Mouse (Mus musculus) limb, embryonic 10.5 days (tissue): ENCODE data around the gene Aspm. TPM values are rescaled to one million over a fixed set of nuclear protein-coding genes. Genes with fewer than 3 reads are reported as not detected.
"Not testable (repeated sequence)": the region's sequence is repeated elsewhere in the genome, so short reads cannot be mapped to it uniquely, and the experiment has no call there.

Source experiments
- DNase-seq: peaks from one replicate; pipeline ENCODE4 v3.0.0-alpha.2; 2017; ENCODE audit warnings: low spot score
- H3K27ac ChIP-seq: fragments of 300-500 bp; sonication (generic); 2 replicates; pipeline ENCODE4 v1.5.1; 2016; ENCODE audit warnings: mild to moderate bottlenecking
- H3K27me3 ChIP-seq: fragments of 300-500 bp; sonication (generic); 2 replicates; pipeline ENCODE4 v1.6.1; 2016; ENCODE audit warnings: low read depth, mild to moderate bottlenecking; ENCODE audit not compliant: poor library complexity, severe bottlenecking
- H3K36me3 ChIP-seq: fragments of 300-500 bp; sonication (generic); 2 replicates; pipeline ENCODE4 v1.6.1; 2016; ENCODE audit warnings: mild to moderate bottlenecking, moderate library complexity
- H3K4me1 ChIP-seq: fragments of 300-500 bp; sonication (generic); 2 replicates; pipeline ENCODE4 v1.6.1; 2016
- H3K4me3 ChIP-seq: fragments of 300-500 bp; sonication (generic); 2 replicates; pipeline ENCODE4 v1.5.1; 2016; ENCODE audit warnings: mild to moderate bottlenecking, moderate library complexity
- H3K9me3 ChIP-seq: fragments of 300-500 bp; sonication (generic); replicated peaks from 2 replicates; pipeline ENCODE4 v1.6.1; 2016; ENCODE audit warnings: mild to moderate bottlenecking
- WGBS: fragments of 180-500 bp; shearing (Covaris S2); methylation state at CpG from one replicate; pipeline ENCODE4 v1.1.7; 2016; 5-methylcytosine and 5-hydroxymethylcytosine counted together
- polyA plus RNA-seq: library from polyadenylated mRNA; unstranded; fragments of >200 nt; fragmentation: Nextera tagmentation; extraction: Ambion mirVana; gene quantifications from 2 replicates; pipeline ENCODE4 v1.2.1, GENCODE M21; 2016

Aspm gene
- 19.0 and 22.3 TPM in 2 replicates for polyA plus RNA-seq

DNA sequence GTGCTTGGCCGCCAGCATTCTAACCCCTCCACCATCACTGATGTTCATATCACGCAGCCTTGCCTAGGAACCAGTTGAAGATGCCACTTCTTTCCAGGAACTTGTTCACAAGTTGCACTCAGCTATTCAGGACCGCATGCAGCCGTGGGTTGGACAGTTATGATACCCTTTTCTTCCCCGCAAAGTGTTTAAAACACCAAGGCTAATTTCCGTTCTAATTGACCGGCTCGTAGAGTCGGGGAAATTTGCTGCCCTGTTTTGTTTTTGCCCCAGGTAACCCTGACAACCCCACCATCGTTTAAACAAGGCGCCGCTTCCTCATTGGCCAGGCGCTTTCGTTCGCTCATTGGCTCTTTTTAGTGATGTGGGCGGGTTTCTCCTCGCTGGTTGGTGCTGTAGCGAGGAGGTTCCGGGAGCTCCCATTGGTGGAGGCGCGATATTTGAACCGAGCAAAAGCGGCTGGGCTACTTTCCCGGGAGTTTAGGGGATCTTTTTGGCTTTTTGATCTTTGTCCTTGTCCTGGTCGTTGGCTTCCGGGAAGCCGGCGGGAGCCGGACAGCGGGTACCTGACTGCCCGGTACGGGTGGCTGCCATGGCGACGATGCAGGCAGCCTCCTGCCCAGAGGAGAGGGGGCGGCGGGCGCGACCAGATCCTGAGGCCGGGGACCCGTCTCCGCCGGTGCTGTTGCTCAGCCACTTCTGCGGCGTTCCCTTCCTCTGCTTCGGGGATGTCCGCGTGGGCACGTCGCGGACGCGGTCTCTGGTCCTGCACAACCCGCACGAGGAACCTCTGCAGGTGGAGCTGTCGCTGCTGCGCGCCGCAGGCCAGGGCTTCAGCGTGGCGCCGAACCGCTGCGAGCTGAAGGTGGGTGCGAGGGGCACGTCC lies at the start of gene Aspm:
Gene Aspm, plus strand, starts transcription at position 433 of the 886 bp plus-strand sequence.
- WGBS = under 1% methylated on average over 63 of the region's 65 CpGs
- Histone ChIP-seq H3K27me3 (no peaks in the 10 kb centered on the region), H3K4me1 (peaks cover 19% of the 10 kb centered on the region), H3K36me3 (peaks cover 28% of the 10 kb centered on the region), H3K4me3 (peak within 1 kb of the TSS; percentile 95), H3K9me3 (no peaks in the 10 kb centered on the region), H3K27ac (peak within 1 kb of the TSS; percentile 95)
- DNase-seq = peak; percentile 87

DNA sequence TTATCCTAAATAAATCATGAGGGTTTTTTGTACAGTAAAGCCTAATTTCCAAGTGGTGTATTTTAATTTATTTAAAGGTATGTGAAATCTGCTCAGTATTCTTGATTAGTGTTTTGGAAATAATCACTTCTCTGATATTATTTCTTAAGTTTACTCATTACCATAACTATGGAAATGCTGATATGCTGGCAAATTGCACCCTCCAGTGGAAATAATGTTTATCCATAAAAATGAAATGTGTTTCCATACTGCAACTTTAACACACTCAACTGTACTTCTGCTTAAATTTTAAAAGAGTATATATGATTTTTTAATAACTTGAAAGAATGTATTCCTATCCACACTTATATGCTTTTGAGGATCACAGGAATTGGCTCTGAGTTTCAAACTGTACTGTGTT lies 48.8 kb upstream of the Aspm start:
- Histone ChIP-seq H3K4me1 (0 out of 2 replicates have a peak, but pooled peaks cover 4% of the 10 kb centered on the region), H3K36me3 (no peaks in the 10 kb centered on the region), H3K27me3 (no peaks in the 10 kb centered on the region), H3K27ac (no peak overlapping the region), H3K9me3 (no peaks in the 10 kb centered on the region), H3K4me3 (no peak overlapping the region)
- no peak for DNase-seq

- no peak overlapping the region for H3K4me3 ChIP-seq
- no peaks in the 10 kb centered on the region for H3K27me3 ChIP-seq
- no peak for DNase-seq
- H3K27ac ChIP-seq = no peak overlapping the region
- no peaks in the 10 kb centered on the region for H3K9me3 ChIP-seq
- 62% methylated on average over 5 of the region's 5 CpGs for whole genome bisulfite sequencing
- no peaks in the 10 kb centered on the region for H3K36me3 ChIP-seq
- H3K4me1 ChIP-seq = 0 out of 2 replicates have a peak, but pooled peaks cover 4% of the 10 kb centered on the region
Measured at GRCm38 (mm10) chr1:139407701-139408100, 46.9 kb upstream of the Aspm start.

GRCm38 (mm10) chr1:139412365-139412764 lies 42.2 kb upstream of the Aspm start:
- 95% methylated on average over 2 of the region's 2 CpGs for WGBS
- H3K9me3 ChIP-seq, H3K27ac ChIP-seq, DNase-seq, H3K4me1 ChIP-seq, H3K4me3 ChIP-seq, H3K27me3 ChIP-seq, H3K36me3 ChIP-seq: not testable (repeated sequence)

DNA sequence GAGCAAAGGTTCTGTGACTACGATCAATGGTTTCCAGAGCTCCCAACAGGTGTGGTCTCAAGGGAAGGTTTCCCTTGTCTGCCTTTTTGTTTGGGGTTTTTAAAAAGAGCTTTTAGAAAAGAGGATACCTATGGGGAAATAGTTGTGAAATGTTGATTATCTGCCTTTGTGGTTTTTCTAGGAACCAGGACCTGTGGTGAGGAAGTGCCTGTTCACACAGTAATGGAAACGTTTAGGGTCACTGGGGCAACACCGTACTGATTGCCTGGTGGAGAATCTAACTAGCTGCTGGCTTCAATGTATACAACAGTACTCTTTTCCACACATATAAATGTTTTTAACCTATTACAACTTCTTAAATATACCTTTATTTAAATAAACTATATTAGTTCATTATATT lies 41.1 kb upstream of the Aspm start:
- no peak overlapping the region for H3K27ac ChIP-seq
- no peaks in the 10 kb centered on the region for H3K4me1 ChIP-seq
- no peaks in the 10 kb centered on the region for H3K27me3 ChIP-seq
- no peak for DNase-seq
- no peak overlapping the region for H3K4me3 ChIP-seq
- WGBS = 88% methylated on average over 3 of the region's 3 CpGs
- H3K9me3 ChIP-seq = no peaks in the 10 kb centered on the region
- H3K36me3 ChIP-seq = no peaks in the 10 kb centered on the region

DNA sequence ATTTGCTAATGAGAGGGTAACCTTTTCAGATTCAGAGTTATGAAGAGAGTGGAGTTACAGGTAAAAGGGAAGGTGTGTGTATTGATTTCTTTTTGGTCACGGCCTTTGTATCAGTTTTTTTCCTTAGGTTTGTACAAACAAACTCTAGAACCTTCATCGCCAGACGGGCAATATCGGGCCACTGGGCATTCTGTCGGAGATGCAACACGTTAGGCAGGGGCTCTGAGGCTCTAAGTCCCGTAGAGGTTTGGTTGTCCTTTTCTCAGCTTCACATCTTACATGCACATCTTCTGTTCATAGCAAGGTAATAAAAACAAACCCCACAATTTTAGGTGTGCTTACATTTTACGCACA lies 33.1 kb upstream of the Aspm start:
- no peak for DNase-seq
- Histone ChIP-seq H3K27ac (peak overlapping the region; percentile 97), H3K36me3 (peaks cover 8% of the 10 kb centered on the region), H3K9me3 (no peaks in the 10 kb centered on the region), H3K4me3 (peak overlapping the region; percentile 77), H3K4me1 (peaks cover 38% of the 10 kb centered on the region), H3K27me3 (no peaks in the 10 kb centered on the region)
- 8% methylated on average over 8 of the region's 8 CpGs for WGBS

DNA sequence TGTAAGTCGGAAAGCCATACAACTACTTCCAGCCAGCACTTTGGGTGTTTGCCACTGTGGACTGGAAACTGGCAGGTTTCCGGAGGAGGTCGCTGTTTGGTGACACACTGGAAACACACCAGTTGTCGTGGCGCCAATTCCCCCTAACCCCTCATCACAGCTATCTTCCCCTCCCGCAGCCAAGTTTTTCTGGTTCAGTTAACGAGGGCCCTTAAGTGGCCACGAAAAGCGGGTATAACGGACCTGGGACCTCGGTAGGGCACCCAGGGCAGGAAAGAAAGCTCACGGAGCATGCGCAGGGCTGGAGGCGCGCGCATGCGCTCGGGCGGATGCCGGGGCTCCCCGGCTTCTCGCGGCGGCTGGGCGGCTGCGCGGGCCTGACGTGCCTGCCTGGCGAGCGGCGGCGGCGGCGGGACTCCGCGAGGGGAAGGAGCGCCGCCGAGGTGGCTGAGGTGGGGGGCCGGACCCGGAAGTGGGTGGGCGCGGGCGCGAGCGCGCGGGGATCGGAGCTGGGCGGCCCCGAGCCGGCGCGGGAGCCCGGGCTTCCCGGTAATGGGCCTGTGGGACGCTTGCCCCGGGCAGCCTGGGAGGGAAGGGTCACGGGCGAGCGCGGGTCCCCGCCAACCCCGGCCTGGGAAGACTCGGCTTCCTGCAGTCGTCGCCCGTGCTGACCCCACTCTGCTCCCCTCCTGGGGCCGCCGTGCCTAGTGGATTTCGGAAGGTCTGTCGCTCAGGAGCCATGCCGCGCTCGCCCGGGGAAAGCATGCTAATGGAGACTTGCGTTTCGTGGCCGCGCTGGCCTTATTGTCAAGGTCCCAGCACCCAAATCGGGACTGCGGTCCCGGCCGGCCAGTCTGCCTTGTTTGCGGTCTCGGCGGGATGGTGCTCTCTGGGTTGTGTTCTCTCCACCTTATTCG lies 32.4 kb upstream of the Aspm start, which contains the start of gene Zbtb41:
Gene Zbtb41, plus strand, starts transcription at position 414 of the 917 bp plus-strand sequence.
- H3K27ac ChIP-seq = peak within 1 kb of the TSS; percentile 97

DNA sequence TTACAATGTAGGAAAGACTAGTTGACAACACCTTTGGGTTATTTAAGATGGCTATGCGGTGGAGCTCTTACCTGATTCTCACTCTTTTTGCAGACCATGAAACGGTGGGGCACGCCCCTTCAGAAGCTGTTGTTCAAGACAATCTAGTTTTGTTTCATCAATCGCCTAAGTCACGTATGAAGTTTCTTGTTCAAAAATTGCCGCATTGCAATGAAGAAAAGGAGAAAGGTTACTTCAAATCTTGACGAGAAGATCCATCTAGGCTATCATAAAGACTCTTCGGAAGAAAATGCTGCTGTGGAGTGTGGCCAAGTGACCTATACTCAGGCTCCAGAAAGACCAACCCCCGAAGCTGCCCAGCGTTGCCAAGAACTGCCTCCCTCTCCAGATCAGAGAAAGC lies 31.6 kb upstream of the Aspm start:
- WGBS = 49% methylated on average over 10 of the region's 10 CpGs
- H3K27me3 ChIP-seq = no peaks in the 10 kb centered on the region
- H3K9me3 ChIP-seq = no peaks in the 10 kb centered on the region
- peaks cover 38% of the 10 kb centered on the region for H3K4me1 ChIP-seq
- H3K36me3 ChIP-seq = peaks cover 12% of the 10 kb centered on the region
- peak overlapping the region; percentile 97 for H3K27ac ChIP-seq
- H3K4me3 ChIP-seq = peak overlapping the region; percentile 77
- no peak for DNase-seq

More for the DNA sequence above, 32.4 kb upstream of the Aspm start, which contains the start of gene Zbtb41:
- Histone ChIP-seq H3K9me3 (no peaks in the 10 kb centered on the region), H3K27me3 (no peaks in the 10 kb centered on the region), H3K36me3 (peaks cover 11% of the 10 kb centered on the region), H3K4me3 (peak within 1 kb of the TSS; percentile 77), H3K4me1 (peaks cover 38% of the 10 kb centered on the region)
- DNase-seq = peak; percentile 93
- WGBS = under 1% methylated on average over 81 of the region's 88 CpGs

DNA sequence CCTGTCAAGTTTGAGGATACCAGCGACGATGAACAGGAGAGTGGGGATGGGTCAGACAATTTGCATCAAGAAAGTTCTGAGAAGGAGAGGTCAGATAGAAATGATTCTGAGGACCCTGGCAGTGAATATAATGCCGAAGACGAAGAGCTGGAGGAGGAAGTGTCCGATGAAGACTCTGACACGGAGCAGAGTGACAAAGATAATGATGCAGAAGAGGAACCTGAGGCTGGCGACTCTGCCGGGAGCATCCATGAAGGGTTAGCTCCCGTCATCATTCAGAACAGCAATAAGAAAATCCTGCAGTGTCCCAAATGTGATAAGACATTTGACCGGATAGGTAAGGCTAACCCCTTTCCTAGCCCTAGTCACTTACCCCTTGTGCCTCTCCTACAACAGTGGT lies 30.6 kb upstream of the Aspm start:
- WGBS = 75% methylated on average over 10 of the region's 10 CpGs
- DNase-seq = no peak
- Histone ChIP-seq H3K36me3 (peaks cover 13% of the 10 kb centered on the region), H3K4me1 (peaks cover 38% of the 10 kb centered on the region), H3K27ac (no peak overlapping the region), H3K27me3 (no peaks in the 10 kb centered on the region), H3K9me3 (no peaks in the 10 kb centered on the region), H3K4me3 (peak overlapping the region; percentile 77)

- no peak overlapping the region for H3K27ac ChIP-seq
- no peak for DNase-seq
- peaks cover 38% of the 10 kb centered on the region for H3K4me1 ChIP-seq
- H3K9me3 ChIP-seq = no peaks in the 10 kb centered on the region
- peaks cover 24% of the 10 kb centered on the region for H3K36me3 ChIP-seq
- 54% methylated on average over 3 of the region's 3 CpGs for WGBS
- H3K27me3 ChIP-seq = no peaks in the 10 kb centered on the region
- peak overlapping the region; percentile 77 for H3K4me3 ChIP-seq
Measured at GRCm38 (mm10) chr1:139425006-139425405, 29.6 kb upstream of the Aspm start.

GRCm38 (mm10) chr1:139438373-139438772 lies 16.2 kb upstream of the Aspm start:
- no peaks in the 10 kb centered on the region for H3K4me1 ChIP-seq
- H3K27ac ChIP-seq = no peak overlapping the region
- no peaks in the 10 kb centered on the region for H3K27me3 ChIP-seq
- H3K4me3 ChIP-seq = no peak overlapping the region
- no peaks in the 10 kb centered on the region for H3K9me3 ChIP-seq
- DNase-seq = no peak
- peaks cover 93% of the 10 kb centered on the region for H3K36me3 ChIP-seq

GRCm38 (mm10) chr1:139443103-139443502 lies 11.5 kb upstream of the Aspm start:
- peaks cover 90% of the 10 kb centered on the region for H3K36me3 ChIP-seq
- not testable (repeated sequence) for DNase-seq, H3K27ac ChIP-seq, H3K4me1 ChIP-seq, H3K4me3 ChIP-seq, H3K27me3 ChIP-seq, H3K9me3 ChIP-seq
- 96% methylated on average over 9 of the region's 9 CpGs for WGBS
